Mouse (Mus musculus) CD4-positive naive resting alpha-beta T cell, adult 57 days (primary cell): ENCODE data around the gene Aph1a. TPM values are rescaled to one million over a fixed set of nuclear protein-coding genes. Genes with fewer than 3 reads are reported as not detected.

ENCODE experiments used
- total RNA-seq: library from RNA; stranded (reverse); gene quantifications from one replicate; pipeline ENCODE4 v1.2.4, GENCODE M21; 2023

The Aph1a gene
- total RNA-seq: 47.5 TPM

DNA sequence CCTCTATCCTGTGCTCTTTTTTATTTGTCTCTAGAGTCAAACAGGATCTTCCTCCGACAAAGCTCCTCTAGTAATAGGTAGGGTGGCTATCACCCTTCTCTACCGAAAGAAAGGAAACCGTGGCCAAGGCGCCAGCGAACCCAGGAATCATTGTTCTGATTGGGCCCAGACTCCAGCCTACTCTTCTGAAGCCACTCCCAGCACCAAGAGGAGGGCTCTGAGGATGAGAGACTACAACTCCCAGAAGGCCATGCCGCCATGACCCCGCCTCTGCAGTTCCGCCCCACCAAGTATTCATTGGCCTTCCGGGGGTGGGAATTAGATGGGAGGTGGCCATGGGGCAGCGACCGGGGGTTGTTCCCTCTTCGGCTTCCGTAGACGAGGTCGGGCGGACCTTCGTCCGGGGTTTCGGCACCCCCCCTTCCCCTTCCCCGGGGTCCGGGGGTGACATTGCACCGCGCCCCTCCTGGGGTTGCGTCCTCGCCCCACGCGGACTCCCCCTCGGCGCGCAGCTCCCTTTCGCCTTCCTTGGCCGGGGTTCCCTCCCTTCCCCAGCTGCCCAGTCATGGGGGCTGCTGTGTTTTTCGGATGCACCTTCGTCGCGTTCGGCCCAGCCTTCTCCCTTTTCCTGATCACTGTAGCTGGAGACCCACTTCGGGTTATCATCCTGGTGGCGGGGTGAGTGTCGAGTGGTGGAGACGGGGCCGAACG is at the start of gene Aph1a:
TSS of gene Aph1a (plus strand) at position 364 of the 711 bp plus-strand sequence.

DNA sequence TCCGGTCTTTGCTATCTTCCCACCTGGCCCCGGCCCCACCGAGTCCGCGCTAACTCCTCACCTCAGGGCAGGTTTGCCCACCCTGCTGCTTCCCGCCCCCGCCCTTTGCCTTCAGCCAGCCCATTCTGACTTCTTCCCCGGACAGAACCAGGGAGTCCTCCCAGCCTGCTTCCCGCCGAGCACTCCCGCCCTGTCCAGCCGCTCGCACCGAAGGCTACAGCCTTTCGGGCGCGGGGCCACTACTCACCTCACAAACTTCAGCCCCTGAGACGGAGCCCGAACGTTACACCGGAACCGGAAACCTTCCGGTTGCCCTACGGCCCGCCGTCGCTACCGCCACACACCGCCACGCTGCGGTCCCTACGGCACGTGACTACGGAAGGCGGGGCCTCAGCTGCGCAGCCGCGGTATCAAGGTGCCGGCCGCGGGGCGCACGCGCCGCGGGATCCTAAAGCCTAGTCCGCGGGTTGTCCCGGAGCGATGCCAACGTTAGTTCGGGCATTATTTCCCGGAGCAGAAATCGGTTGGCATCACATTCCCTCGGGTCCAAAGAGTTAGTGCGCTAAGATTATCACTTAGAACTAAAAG is 38.2 kb upstream of the Aph1a start, which contains the start of gene Prpf3:
TSS of gene Prpf3 (minus strand) at position 384 of the 588 bp plus-strand sequence.

DNA sequence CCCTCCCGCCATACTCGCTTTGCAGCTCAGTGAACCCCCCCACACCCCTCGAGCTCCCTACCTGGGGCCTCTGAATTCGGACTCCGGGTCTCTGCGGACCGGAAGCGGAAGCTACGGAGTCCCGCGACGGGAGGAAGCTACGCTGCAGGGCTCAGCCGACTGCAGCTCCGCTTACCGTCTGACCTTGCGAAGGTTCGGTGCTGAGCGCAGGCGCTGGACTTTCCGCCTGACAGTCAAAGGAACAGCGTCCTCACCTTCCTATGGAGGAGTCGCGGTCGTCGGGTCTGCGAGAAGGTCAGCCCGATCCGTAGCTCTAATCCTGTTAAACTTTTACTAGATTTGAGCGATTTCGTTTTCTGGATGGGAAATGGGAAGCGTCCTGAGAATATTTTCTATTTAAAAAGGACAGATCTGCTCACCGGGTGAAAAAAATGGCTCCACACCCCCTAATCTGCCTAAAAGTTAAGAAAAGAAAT is 22.3 kb upstream of the Aph1a start, which contains the start of gene Mrps21:
TSS of gene Mrps21 (minus strand) at position 128 of the 476 bp plus-strand sequence.

GRCm38 (mm10) chr3:95881979-95882815 is 11.6 kb upstream of the Aph1a start, which contains the start of gene Ciart:
Gene Ciart (minus strand): TSS chr3:95882251.

GRCm38 (mm10) chr3:95891211-95892065 is 2.3 kb upstream of the Aph1a start, which contains the start of gene BC028528:
Gene BC028528 (minus strand): TSS chr3:95892005.

GRCm38 (mm10) chr3:95904568-95904967 is 10.8 kb downstream of the Aph1a start, which contains the start of gene Car14:
Gene Car14 (minus strand): TSS chr3:95904691.

GRCm38 (mm10) chr3:95928658-95929503 is 35.1 kb downstream of the Aph1a start, which contains the start of gene Anp32e:
Gene Anp32e (plus strand): TSS chr3:95929246.

Other genes starting within 250 kb of the Aph1a start
- 357 TPM for gene Mcl1, start 235.2 kb upstream of the Aph1a start, total RNA-seq
- gene Adamtsl4, start 206.1 kb upstream of the Aph1a start, total RNA-seq: 14.0 TPM
- 170 TPM for gene Ecm1, start 154.4 kb upstream of the Aph1a start, total RNA-seq
- 127 TPM for gene Tars2, start 133.8 kb upstream of the Aph1a start, total RNA-seq
- gene Rprd2, start 75.1 kb upstream of the Aph1a start, total RNA-seq: 114 TPM
- gene Prpf3, start 38.1 kb upstream of the Aph1a start, total RNA-seq: 74.2 TPM
- gene Mrps21, start 22.4 kb upstream of the Aph1a start, total RNA-seq: 76.7 TPM
- gene Ciart, start 11.7 kb upstream of the Aph1a start, total RNA-seq: 23.9 TPM
- 2.3 TPM for gene BC028528, start 2.0 kb upstream of the Aph1a start, total RNA-seq
- gene Car14, start 10.7 kb downstream of the Aph1a start, total RNA-seq: not detected
- 98.7 TPM for gene Anp32e, start 35.3 kb downstream of the Aph1a start, total RNA-seq
- 21.9 TPM for gene Plekho1, start 102.0 kb downstream of the Aph1a start, total RNA-seq
- gene Vps45, start 164.5 kb downstream of the Aph1a start, total RNA-seq: 15.1 TPM
- gene Otud7b, start 210.6 kb downstream of the Aph1a start, total RNA-seq: 20.8 TPM